25 mouse cellular contexts compared by ENCODE assay signal in genomic region chr10:105330327-105330726, GRCm38 (mm10).
DNase-seq lines count a peak whose midpoint lies in the region; ATAC-seq lines count a peak whose summit lies in the region.
"Had no signal": no experiment of that assay in that cellular context is flagged by ENCODE, and none has a peak within 500 bp of the region (broad histone marks: within the 10 kb centered on the region; RNA-seq: fewer than 3 reads in every experiment).

No protein-coding gene starts in this region.

- H3K4me2 ChIP-seq in limb, embryonic 11.5 days (ENCODE audit: low read depth, severe bottlenecking) = no peak overlapping the region
- no peak overlapping the region for H3K4me2 ChIP-seq in limb, embryonic 13.5 days (replicated peaks)
- H3K4me2 ChIP-seq: embryonic facial prominence, embryonic 13.5 days; forebrain, embryonic 13.5 days; heart, embryonic 11.5 days; hindbrain, embryonic 12.5 days; hindbrain, embryonic 15.5 days had no signal

- no peak overlapping the region for H3K27ac ChIP-seq in limb, embryonic 11.5 days (replicated peaks; ENCODE audit: low read depth, low read length)
- H3K27ac ChIP-seq in limb, embryonic 10.5 days = no peak overlapping the region
- no peak overlapping the region for H3K27ac ChIP-seq in limb, embryonic 13.5 days
- H3K27ac ChIP-seq: embryonic facial prominence, embryonic 10.5 days; embryonic facial prominence, embryonic 13.5 days; forebrain, embryonic 10.5 days; forebrain, embryonic 13.5 days; gastrocnemius, adult 2 months; hindbrain, embryonic 12.5 days; hindbrain, embryonic 15.5 days had no signal

- H3K36me3 ChIP-seq in limb, embryonic 11.5 days (ENCODE audit: control insufficient read depth, insufficient read depth, low read length) = no peaks in the 10 kb centered on the region
- H3K36me3 ChIP-seq in limb, embryonic 10.5 days = no peaks in the 10 kb centered on the region
- no peaks in the 10 kb centered on the region for H3K36me3 ChIP-seq in limb, embryonic 13.5 days
- H3K36me3 ChIP-seq: embryonic facial prominence, embryonic 10.5 days; embryonic facial prominence, embryonic 13.5 days; forebrain, embryonic 10.5 days; hindbrain, embryonic 12.5 days; hindbrain, embryonic 15.5 days had no signal

- H3K9me3 ChIP-seq in limb, embryonic 11.5 days (ENCODE audit: control insufficient read depth, low read length) = no peaks in the 10 kb centered on the region
- H3K9me3 ChIP-seq in limb, embryonic 10.5 days (replicated peaks) = no peaks in the 10 kb centered on the region
- H3K9me3 ChIP-seq in limb, embryonic 13.5 days = no peaks in the 10 kb centered on the region
- H3K9me3 ChIP-seq: embryonic facial prominence, embryonic 10.5 days; embryonic facial prominence, embryonic 13.5 days; forebrain, embryonic 10.5 days; forebrain, embryonic 13.5 days; hindbrain, embryonic 12.5 days; hindbrain, embryonic 15.5 days had no signal

- ATAC-seq in limb, embryonic 11.5 days (ENCODE audit: insufficient number of reproducible peaks, low FRiP score, low TSS enrichment, low read depth) = peak; percentile 62; the same call in 1 of the 2 replicates
- peak; percentile 77; the same call in 1 of the 2 replicates for ATAC-seq in limb, embryonic 13.5 days (ENCODE audit: low FRiP score, low read depth)
- ATAC-seq: CD4-positive, CD25-positive, alpha-beta regulatory T cell, adult 4 months; forebrain, embryonic 13.5 days; forebrain, embryonic 16.5 days had no signal

- no peaks in the 10 kb centered on the region for H3K27me3 ChIP-seq in limb, embryonic 11.5 days (ENCODE audit: control insufficient read depth, insufficient read depth, low read length)
- H3K27me3 ChIP-seq in limb, embryonic 10.5 days (ENCODE audit: low read depth, poor library complexity, severe bottlenecking) = no peaks in the 10 kb centered on the region
- H3K27me3 ChIP-seq in limb, embryonic 13.5 days = no peaks in the 10 kb centered on the region
- H3K27me3 ChIP-seq: embryonic facial prominence, embryonic 13.5 days; forebrain, embryonic 13.5 days; hindbrain, embryonic 12.5 days; hindbrain, embryonic 15.5 days had no signal

- H3K4me3 ChIP-seq in limb, embryonic 11.5 days (ENCODE audit: low read depth, low read length) = no peak overlapping the region
- H3K4me3 ChIP-seq in limb, embryonic 10.5 days = no peak overlapping the region
- H3K4me3 ChIP-seq in limb, embryonic 13.5 days = no peak overlapping the region
- H3K4me3 ChIP-seq: embryonic facial prominence, embryonic 10.5 days; embryonic facial prominence, embryonic 13.5 days; forebrain, embryonic 10.5 days; forebrain, embryonic 13.5 days; gastrocnemius, adult 2 months; hindbrain, embryonic 12.5 days; hindbrain, embryonic 15.5 days had no signal

- no peak for DNase-seq in limb, embryonic 11.5 days (ENCODE audit: low spot score)
- DNase-seq in limb, embryonic 10.5 days (ENCODE audit: low spot score) = no peak
- peak; percentile 27 for DNase-seq in embryo, embryonic 11 days
- no peak for DNase-seq in urinary bladder, postnatal 4 days (ENCODE audit: low spot score in 2 of 2)
- DNase-seq in right cerebral cortex, adult 18-20 months = no peak
- no peak for DNase-seq in B cell, adult 2 months
- DNase-seq: adrenal gland, adult 2 months; adrenal gland, postnatal 14 days; cerebellum, adult 11 months; cerebellum, adult 2 months; cerebellum, adult 9-11 months; cerebellum, postnatal 25 days; gastrocnemius, adult 2 months; gastrocnemius, postnatal 14 days; heart, adult 11 months had no signal

- no peak overlapping the region for H3K9ac ChIP-seq in limb, embryonic 11.5 days (ENCODE audit: low read length)
- no peak overlapping the region for H3K9ac ChIP-seq in limb, embryonic 13.5 days
- H3K9ac ChIP-seq: embryonic facial prominence, embryonic 13.5 days; forebrain, embryonic 13.5 days; hindbrain, embryonic 12.5 days; hindbrain, embryonic 15.5 days had no signal

- WGBS in limb, embryonic 11.5 days = 27% methylated on average over 5 of the region's 5 CpGs
- WGBS in limb, embryonic 10.5 days = 41% methylated on average over 5 of the region's 5 CpGs
- WGBS in limb, embryonic 13.5 days = 22% methylated on average over 5 of the region's 5 CpGs

- no peaks in the 10 kb centered on the region for H3K4me1 ChIP-seq in limb, embryonic 11.5 days (ENCODE audit: control insufficient read depth, insufficient read depth, low read length)
- peaks cover 10% of the 10 kb centered on the region for H3K4me1 ChIP-seq in limb, embryonic 10.5 days
- peaks cover 8% of the 10 kb centered on the region for H3K4me1 ChIP-seq in limb, embryonic 13.5 days
- H3K4me1 ChIP-seq: embryonic facial prominence, embryonic 10.5 days; embryonic facial prominence, embryonic 13.5 days; forebrain, embryonic 13.5 days; hindbrain, embryonic 12.5 days; hindbrain, embryonic 15.5 days had no signal
